Mouse (Mus musculus): ENCODE data around the gene 4933430I17Rik.
"Not testable (repeated sequence)": the region's sequence is repeated elsewhere in the genome, so short reads cannot be mapped to it uniquely, and the experiment has no call there.

4933430I17Rik gene

GRCm38 (mm10) chr4:62557436-62557835 lies 32.3 kb downstream of the 4933430I17Rik start:
- DNase-seq: no peak

GRCm38 (mm10) chr4:62559797-62560329 lies 34.7 kb downstream of the 4933430I17Rik start, which contains the start of gene Rgs3:
TSS of gene Rgs3 (plus strand) at chr4:62559847.
- no peak for DNase-seq

- DNase-seq: peak; percentile 74 to 88
Measured at GRCm38 (mm10) chr4:62560963-62561629, 35.9 kb downstream of the 4933430I17Rik start.

GRCm38 (mm10) chr4:62561630-62562001 lies 36.4 kb downstream of the 4933430I17Rik start:
- no peak for DNase-seq

GRCm38 (mm10) chr4:62562006-62562405 lies 36.8 kb downstream of the 4933430I17Rik start:
- no peak for DNase-seq

- no peak for DNase-seq
Measured at GRCm38 (mm10) chr4:62566530-62566929, 41.4 kb downstream of the 4933430I17Rik start.

- no peak for DNase-seq
Measured at GRCm38 (mm10) chr4:62567696-62568095, 42.5 kb downstream of the 4933430I17Rik start.

GRCm38 (mm10) chr4:62568359-62568758 lies 43.2 kb downstream of the 4933430I17Rik start:
- no peak for DNase-seq

GRCm38 (mm10) chr4:62569603-62570002 lies 44.4 kb downstream of the 4933430I17Rik start:
- no peak for DNase-seq

- no peak for DNase-seq
Measured at GRCm38 (mm10) chr4:62570029-62570428, 44.9 kb downstream of the 4933430I17Rik start.

GRCm38 (mm10) chr4:62582365-62583264 lies 57.4 kb downstream of the 4933430I17Rik start:
- peak in 1 of 2 experiments; percentile 29 for DNase-seq

- DNase-seq: peak; percentile 59 to 82
Measured at GRCm38 (mm10) chr4:62583265-62584092, 58.3 kb downstream of the 4933430I17Rik start.

GRCm38 (mm10) chr4:62587067-62587466 lies 61.9 kb downstream of the 4933430I17Rik start:
- no peak for DNase-seq

GRCm38 (mm10) chr4:62590878-62591277 lies 65.7 kb downstream of the 4933430I17Rik start:
- DNase-seq: no peak

GRCm38 (mm10) chr4:62591326-62591725 lies 66.2 kb downstream of the 4933430I17Rik start:
- peak; percentile 64 to 70 for DNase-seq

GRCm38 (mm10) chr4:62593546-62594240 lies 68.5 kb downstream of the 4933430I17Rik start:
- not testable (repeated sequence) for DNase-seq

- DNase-seq: no peak
Measured at GRCm38 (mm10) chr4:62594442-62594841, 69.3 kb downstream of the 4933430I17Rik start.

- peak; percentile 63 to 75 for DNase-seq
Measured at GRCm38 (mm10) chr4:62596051-62596450, 70.9 kb downstream of the 4933430I17Rik start.
